Mouse (Mus musculus) lung, embryonic 16.5 days (tissue): ENCODE results near the gene Bsnd. TPM values are rescaled to one million over a fixed set of nuclear protein-coding genes. Genes with fewer than 3 reads are reported as not detected.

ENCODE experiments used
- ATAC-seq: fragments of 200-750 bp; cut with Nextera tagmentation; 2 replicates; pipeline ENCODE4 v1.8.0; 2017; ENCODE audit warnings: low read depth, mild to moderate bottlenecking, moderate library complexity
- H3K27ac ChIP-seq: fragments of 300-500 bp; sonication (generic); 2 replicates; pipeline ENCODE4 v1.5.1; 2014; ENCODE audit warnings: mild to moderate bottlenecking, control low read depth, low read length
- H3K27me3 ChIP-seq: fragments of 300-500 bp; sonication (generic); 2 replicates; pipeline ENCODE4 v1.6.1; 2014; ENCODE audit warnings: low read depth, low read length, mixed read lengths; ENCODE audit not compliant: control insufficient read depth, insufficient read depth
- H3K36me3 ChIP-seq: fragments of 300-500 bp; sonication (generic); 2 replicates; pipeline ENCODE4 v1.6.1; 2014; ENCODE audit warnings: low read length; ENCODE audit not compliant: control insufficient read depth, insufficient read depth
- H3K4me1 ChIP-seq: fragments of 300-500 bp; sonication (generic); replicated peaks from 2 replicates; pipeline ENCODE4 v1.6.1; 2014; ENCODE audit warnings: low read length, mixed read lengths; ENCODE audit not compliant: control insufficient read depth, insufficient read depth
- H3K4me2 ChIP-seq: fragments of 300-500 bp; sonication (generic); 2 replicates; pipeline ENCODE4 v1.6.1; 2014; ENCODE audit warnings: low read depth, low read length, control low read depth
- H3K4me3 ChIP-seq: fragments of 300-500 bp; sonication (generic); 2 replicates; pipeline ENCODE4 v1.5.1; 2014; ENCODE audit warnings: mild to moderate bottlenecking, low read length, control low read depth
- H3K9ac ChIP-seq: fragments of 300-500 bp; sonication (generic); 2 replicates; pipeline ENCODE4 v1.6.1; 2014; ENCODE audit warnings: low read length, control low read depth
- H3K9me3 ChIP-seq: fragments of 300-500 bp; sonication (generic); 2 replicates; pipeline ENCODE4 v1.6.1; 2016; ENCODE audit warnings: low read length; ENCODE audit not compliant: control insufficient read depth
- WGBS: fragments of 180-500 bp; shearing (Covaris S2); extraction: QIAGEN DNeasy Blood & Tissue Kit; methylation state at CpG from one replicate; pipeline ENCODE4 v1.1.7; 2014; 5-methylcytosine and 5-hydroxymethylcytosine counted together
- polyA plus RNA-seq: library from polyadenylated mRNA; unstranded; fragments of >200 nt; fragmentation: Nextera tagmentation; extraction: Ambion mirVana; gene quantifications from 2 replicates; pipeline ENCODE4 v1.2.1, GENCODE M21; 2015

Bsnd gene
- polyA plus RNA-seq, 1 experiment from 2014 or later = not detected

- 76% methylated on average over 13 of the region's 13 CpGs for WGBS
- Histone ChIP-seq H3K9me3 (no peaks in the 10 kb centered on the region), H3K27me3 (peaks cover 24% of the 10 kb centered on the region)
Measured at GRCm38 (mm10) chr4:106467420-106468110, 24.5 kb downstream of the Bsnd start.

GRCm38 (mm10) chr4:106463174-106463801, 28.8 kb downstream of the Bsnd start:
- Histone ChIP-seq H3K4me2 (peak overlapping the region; percentile 59), H3K4me3 (peak overlapping the region; percentile 38), H3K27me3 (peaks cover 26% of the 10 kb centered on the region), H3K4me1 (peaks cover 5% of the 10 kb centered on the region), H3K9ac (peak overlapping the region; percentile 24), H3K27ac (no peak overlapping the region), H3K9me3 (no peaks in the 10 kb centered on the region), H3K36me3 (no peaks in the 10 kb centered on the region)
- ATAC-seq = 0 out of 2 replicates have a peak, but pooled peaks have one; percentile 17
- 24% methylated on average over 21 of the region's 21 CpGs for WGBS

More at GRCm38 (mm10) chr4:106467420-106468110, 24.5 kb downstream of the Bsnd start:
- Histone ChIP-seq H3K36me3 (no peaks in the 10 kb centered on the region), H3K9ac (no peak overlapping the region), H3K4me3 (no peak overlapping the region), H3K27ac (no peak overlapping the region), H3K4me1 (peaks cover 5% of the 10 kb centered on the region), H3K4me2 (no peak overlapping the region)
- no peak for ATAC-seq

- Histone ChIP-seq H3K36me3 (no peaks in the 10 kb centered on the region), H3K27ac (no peak overlapping the region), H3K4me2 (no peak overlapping the region), H3K9me3 (no peaks in the 10 kb centered on the region), H3K9ac (no peak overlapping the region), H3K4me3 (no peak overlapping the region), H3K4me1 (peaks cover 5% of the 10 kb centered on the region), H3K27me3 (peaks cover 26% of the 10 kb centered on the region)
- whole genome bisulfite sequencing = 65% methylated on average over 5 of the region's 5 CpGs
- ATAC-seq = no peak
Measured at GRCm38 (mm10) chr4:106462524-106462923, 29.6 kb downstream of the Bsnd start.

GRCm38 (mm10) chr4:106462016-106462415, 30.1 kb downstream of the Bsnd start:
- no peak overlapping the region for H3K4me2 ChIP-seq
- no peak overlapping the region for H3K9ac ChIP-seq
- peaks cover 26% of the 10 kb centered on the region for H3K27me3 ChIP-seq
- no peak overlapping the region for H3K27ac ChIP-seq
- no peaks in the 10 kb centered on the region for H3K36me3 ChIP-seq
- no peaks in the 10 kb centered on the region for H3K9me3 ChIP-seq
- no peak overlapping the region for H3K4me3 ChIP-seq
- ATAC-seq = no peak
- 61% methylated on average over 9 of the region's 9 CpGs for WGBS
- peaks cover 5% of the 10 kb centered on the region for H3K4me1 ChIP-seq

- WGBS = 89% methylated on average over 7 of the region's 7 CpGs
- no peak for ATAC-seq
Measured at GRCm38 (mm10) chr4:106454541-106454940, 37.5 kb downstream of the Bsnd start.

GRCm38 (mm10) chr4:106453516-106453915, 38.6 kb downstream of the Bsnd start:
- H3K4me2 ChIP-seq = no peak overlapping the region
- no peak for ATAC-seq
- no peaks in the 10 kb centered on the region for H3K36me3 ChIP-seq
- H3K27me3 ChIP-seq = no peaks in the 10 kb centered on the region
- H3K4me3 ChIP-seq = no peak overlapping the region
- 73% methylated on average over 4 of the region's 4 CpGs for WGBS
- H3K4me1 ChIP-seq = no peaks in the 10 kb centered on the region
- H3K9ac ChIP-seq = no peak overlapping the region
- H3K9me3 ChIP-seq = no peaks in the 10 kb centered on the region
- no peak overlapping the region for H3K27ac ChIP-seq

More at GRCm38 (mm10) chr4:106454541-106454940, 37.5 kb downstream of the Bsnd start:
- no peaks in the 10 kb centered on the region for H3K9me3 ChIP-seq
- H3K4me3 ChIP-seq = no peak overlapping the region
- H3K4me1 ChIP-seq = no peaks in the 10 kb centered on the region
- no peak overlapping the region for H3K27ac ChIP-seq
- no peak overlapping the region for H3K9ac ChIP-seq
- no peaks in the 10 kb centered on the region for H3K36me3 ChIP-seq
- H3K27me3 ChIP-seq = no peaks in the 10 kb centered on the region
- H3K4me2 ChIP-seq = no peak overlapping the region

GRCm38 (mm10) chr4:106453108-106453507, 39.0 kb downstream of the Bsnd start:
- no peaks in the 10 kb centered on the region for H3K27me3 ChIP-seq
- no peaks in the 10 kb centered on the region for H3K9me3 ChIP-seq
- H3K27ac ChIP-seq = no peak overlapping the region
- no peaks in the 10 kb centered on the region for H3K4me1 ChIP-seq
- WGBS = 91% methylated on average over 5 of the region's 5 CpGs
- H3K36me3 ChIP-seq = no peaks in the 10 kb centered on the region
- H3K4me2 ChIP-seq = no peak overlapping the region
- H3K4me3 ChIP-seq = no peak overlapping the region
- no peak overlapping the region for H3K9ac ChIP-seq
- ATAC-seq = no peak

GRCm38 (mm10) chr4:106452401-106452800, 39.7 kb downstream of the Bsnd start:
- no peaks in the 10 kb centered on the region for H3K4me1 ChIP-seq
- H3K27me3 ChIP-seq = no peaks in the 10 kb centered on the region
- H3K9ac ChIP-seq = no peak overlapping the region
- H3K36me3 ChIP-seq = no peaks in the 10 kb centered on the region
- no peak overlapping the region for H3K4me2 ChIP-seq
- no peak overlapping the region for H3K4me3 ChIP-seq
- WGBS = 52% methylated on average over 7 of the region's 7 CpGs
- no peak overlapping the region for H3K27ac ChIP-seq
- ATAC-seq = no peak
- no peaks in the 10 kb centered on the region for H3K9me3 ChIP-seq

- ATAC-seq = no peak
- 78% methylated on average over 8 of the region's 8 CpGs for WGBS
- no peaks in the 10 kb centered on the region for H3K36me3 ChIP-seq
Measured at GRCm38 (mm10) chr4:106449306-106449705, 42.8 kb downstream of the Bsnd start.

More at GRCm38 (mm10) chr4:106449306-106449705, 42.8 kb downstream of the Bsnd start:
- Histone ChIP-seq H3K4me2 (no peak overlapping the region), H3K9ac (no peak overlapping the region), H3K9me3 (no peaks in the 10 kb centered on the region), H3K4me1 (no peaks in the 10 kb centered on the region), H3K27ac (no peak overlapping the region), H3K4me3 (no peak overlapping the region), H3K27me3 (no peaks in the 10 kb centered on the region)
